Mouse (Mus musculus) thymus, postnatal 36 days (tissue): ENCODE results near the gene Adal.

Experiments
- DNase-seq, 2 experiments: peaks; one replicate each; pipeline ENCODE4 v3.0.0; 2022; ENCODE audit warnings: mixed read lengths in 2 of 2

The Adal gene

GRCm38 (mm10) chr2:121178828-121179479, 38.7 kb downstream of the Adal start:
- DNase-seq: no peak

GRCm38 (mm10) chr2:121183431-121183830, 43.2 kb downstream of the Adal start:
- no peak for DNase-seq

GRCm38 (mm10) chr2:121184142-121184541, 43.9 kb downstream of the Adal start:
- DNase-seq: no peak

GRCm38 (mm10) chr2:121188530-121188929, 48.3 kb downstream of the Adal start:
- DNase-seq: no peak

- no peak for DNase-seq
Measured at GRCm38 (mm10) chr2:121195466-121195865, 55.2 kb downstream of the Adal start.

- DNase-seq: no peak
Measured at GRCm38 (mm10) chr2:121204276-121204675, 64.0 kb downstream of the Adal start.
